ENCODE assay signal across 8 mouse cellular contexts in the genomic region with DNA sequence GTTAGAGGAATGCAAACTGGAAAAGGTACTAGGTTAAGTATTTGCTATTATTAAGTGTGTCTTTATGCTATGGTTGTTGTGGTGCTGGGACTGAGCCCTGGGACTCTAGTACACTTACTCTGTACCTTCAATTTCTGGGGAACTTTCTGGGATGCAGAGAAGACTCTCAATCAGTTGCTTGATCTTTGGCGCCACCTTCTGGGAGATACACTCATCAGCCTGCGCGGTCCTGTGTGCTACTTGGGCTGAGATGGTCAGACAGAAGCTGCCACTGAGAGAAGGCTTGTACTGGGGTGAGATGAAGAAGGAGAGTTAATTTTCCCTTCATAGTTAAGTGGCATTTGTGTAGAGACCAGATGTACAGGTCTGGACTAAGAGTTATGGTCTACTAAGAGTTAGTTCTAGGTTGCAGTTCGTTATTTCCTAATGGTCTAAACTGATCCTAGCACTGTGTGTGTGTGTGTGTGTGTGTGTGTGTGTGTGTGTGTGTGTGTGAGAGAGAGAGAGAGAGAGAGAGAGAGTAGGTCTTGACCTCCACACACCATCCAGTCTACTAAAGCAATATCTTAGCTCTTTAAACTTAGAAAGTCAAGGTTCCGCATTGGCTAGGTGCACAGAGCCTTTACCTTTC. TPM values are rescaled to one million over a fixed set of nuclear protein-coding genes. Genes with fewer than 3 reads are reported as not detected.
A peak's percentile ranks its signal among the peaks of the same experiment; 100 is the strongest.
DNase-seq lines count a peak whose midpoint lies in the region; ATAC-seq lines count a peak whose summit lies in the region.

No protein-coding gene starts in this region.

- peak; percentile 80 for ATAC-seq in hindbrain, embryonic 14.5 days (ENCODE audit: low FRiP score)

- no peaks in the 10 kb centered on the region for H3K27me3 ChIP-seq in hindbrain, embryonic 14.5 days (ENCODE audit: control insufficient read depth, insufficient read depth, low read length)

- H3K9ac ChIP-seq in hindbrain, embryonic 14.5 days: no peak overlapping the region

- no peaks in the 10 kb centered on the region for H3K9me3 ChIP-seq in hindbrain, embryonic 14.5 days (ENCODE audit: control insufficient read depth, low read length)

- no peak overlapping the region for H3K4me2 ChIP-seq in hindbrain, embryonic 14.5 days (replicated peaks)

- no peak overlapping the region for H3K4me3 ChIP-seq in hindbrain, embryonic 14.5 days (replicated peaks; ENCODE audit: low read length)

- H3K36me3 ChIP-seq in hindbrain, embryonic 14.5 days (replicated peaks; ENCODE audit: control insufficient read depth, insufficient read depth): no peaks in the 10 kb centered on the region

- H3K27ac ChIP-seq in hindbrain, embryonic 14.5 days: no peak overlapping the region

- DNase-seq in MEL-GATA-1-ER (ENCODE audit: extremely low read depth, low read depth): peak; percentile 38
- peak; percentile 28 for DNase-seq in cerebellum, adult 11-12 months
- DNase-seq in forelimb bud, embryonic 11.5 days (ENCODE audit: low read depth, low spot score): peak; percentile 76
- peak; percentile 94 for DNase-seq in hindbrain, embryonic 14.5 days (ENCODE audit: low spot score)
- peak; percentile 66 to 85 for DNase-seq in layer of hippocampus, postnatal 14 days (ENCODE audit: low spot score in 2 of 2)
- DNase-seq in lung, postnatal 36 days: peak; percentile 89
- peak; percentile 76 for DNase-seq in retina, postnatal 7 days (ENCODE audit: low read depth, low spot score)
- DNase-seq in urinary bladder, postnatal 36 days (ENCODE audit: low spot score in 2 of 2): peak; percentile 71 to 72

- 39% methylated on average over 5 of the region's 5 CpGs for WGBS in hindbrain, embryonic 14.5 days

- H3K4me1 ChIP-seq in hindbrain, embryonic 14.5 days (replicated peaks; ENCODE audit: control insufficient read depth, insufficient read depth, low read length): no peaks in the 10 kb centered on the region

RNA-seq across cellular contexts. Expression of gene S100a7a, which starts 0.8 kb away (rescaled TPM):
- not detected in 2 replicates for polyA plus RNA-seq in hindbrain, embryonic 14.5 days (2014; fragmentation: Nextera tagmentation; extraction: Ambion mirVana)
- under 1 TPM in 1 of 2 experiments, not detected in 1; 0.35 TPM for total RNA-seq in layer of hippocampus, postnatal 14 days (2021)

RNA-seq across cellular contexts. Expression of gene S100a8, which starts 15.8 kb away (rescaled TPM):
- 7.9 and 10.6 TPM in 2 replicates for polyA plus RNA-seq in hindbrain, embryonic 14.5 days (2014; fragmentation: Nextera tagmentation; extraction: Ambion mirVana)
- total RNA-seq in layer of hippocampus, postnatal 14 days (2021): not detected

RNA-seq across cellular contexts. Expression of gene S100a6, which starts 40.3 kb away (rescaled TPM):
- polyA plus RNA-seq in hindbrain, embryonic 14.5 days (2014; fragmentation: Nextera tagmentation; extraction: Ambion mirVana): 35.0 and 46.9 TPM in 2 replicates
- 10 to 100 TPM; 26.3 to 30.1 TPM for total RNA-seq in layer of hippocampus, postnatal 14 days (2021)

RNA-seq across cellular contexts. Expression of gene S100a9, which starts 42.5 kb away (rescaled TPM):
- polyA plus RNA-seq in hindbrain, embryonic 14.5 days (2014; fragmentation: Nextera tagmentation; extraction: Ambion mirVana): 8.2 and 8.4 TPM in 2 replicates
- total RNA-seq in layer of hippocampus, postnatal 14 days (2021): under 1 TPM in 1 of 2 experiments, not detected in 1; 0.83 TPM

RNA-seq across cellular contexts. Expression of gene S100a5, which starts 44.7 kb away (rescaled TPM):
- not detected in 2 replicates for polyA plus RNA-seq in hindbrain, embryonic 14.5 days (2014; fragmentation: Nextera tagmentation; extraction: Ambion mirVana)
- not detected for total RNA-seq in layer of hippocampus, postnatal 14 days (2021)

Comparison
In these comparisons a context has a peak if more than half of its experiments do, and no peak if none do; other contexts are left out.
1. DNase-seq: peak in every context shown above with its lines; median percentile 94 in hindbrain, embryonic 14.5 days; 89 in lung, postnatal 36 days; 76 in forelimb bud, embryonic 11.5 days; 76 in retina, postnatal 7 days; 76 in layer of hippocampus, postnatal 14 days; 72 in urinary bladder, postnatal 36 days; 38 in MEL-GATA-1-ER; 28 in cerebellum, adult 11-12 months.